Mouse (Mus musculus) common myeloid progenitor, adult 5-6 weeks (primary cell): ENCODE data around the gene Tctex1d1. TPM values are rescaled to one million over a fixed set of nuclear protein-coding genes. Genes with fewer than 3 reads are reported as not detected.

Experiments
- ATAC-seq: replicated peaks from 2 replicates; pipeline ENCODE4 v1.8.0; 2016; ENCODE audit warnings: low read depth, mild to moderate bottlenecking, moderate TSS enrichment, inconsistent platforms; ENCODE audit not compliant: poor library complexity, severe bottlenecking
- total RNA-seq: library from RNA; stranded (forward); fragments of 200-1000, 187-1606 nt; gene quantifications from 2 replicates; pipeline ENCODE4 v1.2.3, GENCODE M21; 2017

The Tctex1d1 gene
- total RNA-seq: 1.6 and 2.1 TPM in 2 replicates

DNA sequence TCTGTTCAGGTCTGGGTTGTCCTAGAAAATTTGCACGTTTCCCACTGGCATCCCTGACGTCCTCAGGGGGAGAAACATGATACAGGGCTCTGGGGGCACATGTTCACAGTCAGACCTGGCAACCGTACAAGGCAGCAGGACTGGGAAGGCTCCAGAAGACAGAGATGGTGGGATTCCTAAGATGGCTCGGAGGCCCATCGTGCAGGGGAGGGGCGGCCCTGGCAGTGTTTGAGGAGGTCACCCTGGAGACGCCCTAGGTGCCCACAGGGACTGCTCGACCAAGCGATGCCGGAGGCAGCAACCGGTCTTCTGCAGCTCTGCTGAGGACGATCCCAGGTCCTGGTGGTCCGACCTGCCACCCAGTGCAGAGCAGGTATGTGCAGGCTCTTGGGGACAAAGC, at the start of gene Tctex1d1:
Tctex1d1 (plus strand) TSS at position 167 of the 400 bp plus-strand sequence.
- ATAC-seq: peak; percentile 52

DNA sequence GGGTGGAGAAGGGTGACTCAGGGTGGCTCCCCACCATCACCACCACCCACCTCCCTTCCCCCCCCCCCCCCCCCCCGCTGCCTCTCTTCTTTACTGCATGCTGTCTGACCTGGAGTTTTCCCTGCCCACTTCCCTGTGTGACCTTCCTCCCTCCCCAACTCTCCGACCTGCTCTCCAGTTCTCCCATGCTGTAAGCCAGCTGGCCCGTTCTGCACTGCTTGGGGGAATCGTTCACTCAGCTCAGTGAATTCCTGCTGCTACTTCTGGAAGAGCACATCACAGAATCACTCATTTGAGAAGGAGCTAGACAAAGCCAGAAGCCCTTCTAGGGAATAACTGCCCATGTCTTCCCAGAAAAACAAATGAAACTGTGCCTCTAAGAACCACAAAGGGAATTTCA, 48.9 kb upstream of the Tctex1d1 start:
- ATAC-seq: no peak

DNA sequence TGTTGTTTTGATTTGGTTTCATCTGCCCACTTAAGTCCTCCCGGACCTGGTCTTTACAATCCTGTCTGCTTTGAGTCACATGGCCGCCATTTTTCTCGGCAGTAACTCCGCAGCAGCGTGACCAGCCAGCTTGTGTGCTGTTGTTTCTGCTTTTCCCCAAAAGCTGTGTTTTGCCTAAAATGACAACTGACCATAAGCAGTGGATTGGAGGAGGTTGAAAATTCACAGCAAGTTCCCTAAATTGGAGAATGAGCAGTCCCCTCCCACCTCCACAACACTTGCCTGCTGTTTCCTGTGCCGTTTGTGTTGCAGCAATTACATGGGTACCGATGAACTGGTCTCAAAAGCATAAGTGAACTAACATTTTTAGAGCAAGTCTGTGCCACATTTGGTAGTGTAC, 47.7 kb upstream of the Tctex1d1 start:
- ATAC-seq: peak; percentile 96

DNA sequence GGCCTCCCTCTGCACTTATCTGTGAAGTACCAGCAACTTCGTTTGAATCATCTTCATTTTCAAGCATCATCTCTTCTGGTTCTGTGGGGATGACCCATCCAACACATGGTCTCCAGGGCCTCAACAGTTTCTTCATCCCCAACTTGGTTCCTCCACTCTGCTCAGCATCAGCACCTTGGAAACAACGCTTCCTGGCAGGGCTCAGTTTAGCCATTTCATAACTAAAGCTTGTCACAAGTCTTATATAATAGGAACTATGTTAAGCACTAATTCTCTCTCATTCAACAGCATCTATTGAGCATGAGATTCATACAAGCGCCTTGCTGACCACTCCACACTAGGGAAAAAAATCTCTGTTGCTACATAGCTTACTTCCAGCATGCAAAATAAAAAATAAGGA, 38.1 kb upstream of the Tctex1d1 start:
- no peak for ATAC-seq

DNA sequence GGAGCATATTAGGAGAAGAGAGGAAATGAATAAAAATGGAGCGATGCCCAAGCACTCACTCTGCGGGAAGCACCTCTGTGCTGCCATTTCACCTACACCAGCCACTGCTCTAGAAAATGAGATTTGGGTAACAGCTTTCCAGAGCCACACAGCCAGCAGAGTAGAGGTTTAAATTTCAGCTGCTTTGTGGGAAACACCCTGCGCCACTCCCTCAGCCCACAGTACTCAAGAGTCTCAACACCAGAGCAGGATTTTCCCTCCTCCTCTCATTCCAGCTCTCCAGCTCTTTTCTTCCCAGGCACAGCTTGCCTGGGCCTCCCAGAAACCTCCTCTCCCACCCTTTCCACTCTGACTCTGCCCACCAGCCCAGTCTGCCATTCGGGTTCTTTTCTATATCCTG, 37.7 kb upstream of the Tctex1d1 start:
- ATAC-seq: no peak

DNA sequence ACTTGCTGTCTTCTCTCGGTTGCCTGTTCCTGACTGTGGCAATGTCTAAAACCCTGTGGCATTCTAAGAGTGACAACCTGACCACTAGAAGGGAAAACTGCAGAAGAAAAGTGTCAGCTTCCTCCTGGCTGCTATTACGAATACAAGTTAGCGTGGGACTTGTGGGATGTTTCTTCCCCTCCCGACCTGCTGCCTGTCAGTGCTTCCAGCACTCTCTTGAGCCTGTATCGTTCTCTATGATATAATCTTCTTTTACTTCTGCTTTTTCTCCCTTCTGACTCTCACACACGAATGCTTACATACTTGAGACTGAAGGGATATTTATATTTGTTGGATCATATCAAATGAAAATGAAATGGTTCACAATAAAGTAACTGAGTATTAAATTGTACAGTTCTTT, 34.1 kb upstream of the Tctex1d1 start:
- ATAC-seq: peak; percentile 98

DNA sequence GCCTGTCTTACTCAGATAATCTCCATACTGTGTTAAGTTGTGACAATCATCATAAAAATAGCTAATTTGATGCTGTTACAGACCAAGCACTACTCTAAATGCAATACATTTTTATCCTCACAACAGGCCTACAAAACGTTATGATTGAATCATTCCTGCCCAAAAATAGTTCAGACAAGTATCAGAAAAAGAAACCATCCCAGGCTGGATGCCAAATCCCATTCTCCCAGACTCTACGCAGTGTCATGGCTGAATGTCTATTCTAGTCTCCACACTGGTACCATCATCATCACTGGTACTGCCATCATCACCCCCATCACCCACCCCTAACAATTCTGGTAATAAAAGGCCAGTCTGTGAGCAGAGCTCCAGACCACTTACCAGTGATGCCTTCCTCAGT, 25.9 kb upstream of the Tctex1d1 start:
- ATAC-seq: no peak

DNA sequence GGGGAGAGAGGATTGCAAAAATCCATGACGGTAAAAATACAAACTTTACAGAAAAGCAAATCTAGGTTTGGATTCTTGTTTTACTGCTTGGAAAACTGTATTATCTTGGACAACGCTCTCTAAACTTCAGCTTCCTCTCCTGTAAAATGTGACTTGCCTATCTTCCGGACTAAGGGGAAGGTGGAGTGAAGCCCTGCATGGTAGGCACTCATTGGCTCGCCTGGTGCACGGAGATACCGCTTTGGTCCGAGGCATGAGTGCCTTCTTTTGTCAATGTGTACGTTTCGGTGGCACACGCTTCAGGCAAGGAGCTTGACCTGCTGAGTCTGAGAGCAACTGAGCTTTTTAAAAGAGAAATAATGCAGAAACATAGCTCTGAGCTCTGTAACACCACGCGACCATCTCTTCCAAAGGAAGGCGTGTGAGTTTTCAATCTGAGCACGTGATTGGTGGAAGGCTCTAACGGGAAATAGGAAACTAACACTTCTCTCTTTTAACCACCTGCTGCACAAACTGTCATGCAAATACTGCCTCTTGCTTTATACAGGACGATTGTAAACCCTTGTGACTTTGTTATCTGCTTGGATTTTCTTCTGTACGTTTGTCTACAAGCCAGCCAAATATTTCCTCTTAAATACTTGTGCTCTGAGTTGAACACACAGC, 23.0 kb upstream of the Tctex1d1 start:
- peak; percentile 86 for ATAC-seq

DNA sequence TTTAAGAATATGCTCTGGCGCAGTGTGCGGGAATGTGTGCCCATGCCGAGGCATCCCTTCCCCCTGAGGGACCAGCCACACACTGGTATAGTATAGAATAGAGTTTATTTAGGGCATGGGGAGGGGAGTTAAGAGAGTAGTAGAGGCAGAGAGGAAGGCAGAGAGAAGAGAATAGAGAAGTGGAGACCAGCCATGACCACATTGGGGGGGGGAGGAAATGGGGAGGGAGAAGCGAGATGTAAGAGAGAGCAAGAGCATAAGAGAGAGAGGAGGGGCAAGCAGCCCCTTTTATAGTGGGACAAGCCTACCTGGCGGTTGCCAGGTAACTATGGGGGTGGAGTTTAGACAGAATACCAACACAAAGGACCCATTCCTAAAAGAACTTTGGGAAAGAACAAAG, 19.0 kb upstream of the Tctex1d1 start:
- ATAC-seq: 0 out of 2 replicates have a peak, but pooled peaks have one; percentile 34

DNA sequence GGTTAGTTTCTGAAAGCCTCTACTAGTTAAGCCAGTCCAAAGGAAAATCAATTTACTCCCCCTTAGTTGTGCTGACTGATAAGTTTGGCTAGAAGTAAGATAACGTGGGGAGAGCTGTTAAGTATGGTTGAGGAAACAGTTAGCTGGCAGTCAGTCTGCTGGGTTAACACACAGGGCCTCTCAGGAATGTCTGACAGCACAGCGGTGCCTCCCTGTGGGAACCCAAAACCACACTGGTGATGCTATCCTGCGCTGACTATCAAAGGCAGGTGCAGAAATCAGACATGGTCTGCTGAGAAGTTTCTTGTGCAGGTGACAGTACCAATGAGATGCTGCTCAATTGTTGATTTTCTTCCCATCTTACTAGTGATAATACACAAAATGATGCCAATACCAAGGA, 14.2 kb upstream of the Tctex1d1 start:
- ATAC-seq: peak; percentile 62; the same call in 1 of the 2 replicates

DNA sequence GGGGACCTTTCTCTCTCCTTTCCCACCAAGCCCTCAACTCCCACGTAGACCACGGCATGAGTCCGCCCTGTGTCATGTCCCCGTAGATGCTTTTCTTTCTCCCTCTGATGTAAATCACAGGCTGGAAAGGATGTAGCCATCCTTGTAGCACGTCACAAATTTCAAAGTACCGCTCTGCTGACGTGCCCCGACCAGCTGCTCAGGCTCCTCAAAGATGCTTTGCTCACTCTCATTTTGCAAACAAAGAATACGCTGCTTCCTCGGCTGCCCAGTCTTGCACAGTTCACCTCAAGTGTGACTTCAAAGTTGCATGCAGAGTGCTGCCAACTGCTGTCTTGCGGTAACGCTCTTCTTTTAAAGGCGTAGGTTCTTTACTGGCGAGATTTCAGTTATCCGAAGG, 10.6 kb upstream of the Tctex1d1 start:
- no peak for ATAC-seq

DNA sequence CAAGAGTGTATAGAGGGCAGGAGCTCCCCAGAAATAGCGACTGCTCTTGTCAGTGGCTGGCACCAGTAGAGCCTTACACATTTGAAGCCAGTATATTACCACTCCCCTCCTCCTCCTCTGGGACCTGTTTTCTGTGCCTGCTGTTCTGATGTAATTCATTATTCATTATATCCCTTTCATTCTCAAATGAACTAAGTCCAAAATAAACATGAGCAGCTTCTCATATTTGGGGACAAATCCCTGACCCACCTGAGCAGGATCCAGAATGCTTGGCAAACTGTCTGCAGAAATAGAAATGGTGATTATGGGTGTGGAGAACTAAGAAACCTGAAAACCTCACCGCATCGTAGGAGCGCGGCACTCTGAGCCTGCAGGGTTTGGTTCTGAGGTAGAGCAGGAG, 8.8 kb upstream of the Tctex1d1 start:
- ATAC-seq: no peak

DNA sequence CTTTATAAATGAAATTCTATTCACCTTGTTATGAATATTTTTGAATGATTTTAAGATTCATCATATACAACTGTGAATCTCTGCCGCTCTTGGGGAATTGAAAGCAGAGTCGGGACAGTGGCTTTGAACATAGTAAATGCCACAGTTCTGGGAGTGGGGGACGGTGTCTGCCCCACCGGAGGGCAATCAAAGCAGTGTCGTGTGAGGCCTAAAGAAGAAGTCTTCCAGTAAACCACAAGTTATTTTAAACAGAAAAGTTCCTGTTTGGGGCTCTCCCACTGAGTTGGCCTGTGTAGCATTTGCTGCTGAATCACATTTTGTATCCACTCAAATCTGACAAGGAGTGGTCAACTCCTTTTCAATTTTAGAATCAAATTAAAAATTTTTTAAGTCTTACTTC, 7.2 kb upstream of the Tctex1d1 start:
- ATAC-seq: peak; percentile 69

DNA sequence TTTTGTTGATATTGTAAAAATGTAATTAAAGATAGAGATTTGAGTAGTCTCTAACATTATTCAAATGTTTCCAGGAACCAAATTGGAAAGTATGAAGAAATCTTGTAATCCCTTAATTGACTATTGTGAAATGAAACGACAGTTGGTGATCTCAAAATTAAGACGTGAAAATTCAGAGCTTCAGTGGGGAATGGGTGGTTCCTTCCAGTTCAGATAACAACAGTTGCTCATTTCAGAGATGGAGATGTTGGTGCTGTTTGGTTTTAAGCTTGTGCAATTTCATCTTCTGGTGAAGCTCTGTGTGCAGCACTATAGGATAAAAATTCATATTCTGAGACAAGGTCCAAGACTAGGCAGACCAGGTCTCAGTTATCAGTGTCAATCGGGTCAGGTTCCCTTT, 6.3 kb upstream of the Tctex1d1 start:
- peak; percentile 31; the same call in 1 of the 2 replicates for ATAC-seq

DNA sequence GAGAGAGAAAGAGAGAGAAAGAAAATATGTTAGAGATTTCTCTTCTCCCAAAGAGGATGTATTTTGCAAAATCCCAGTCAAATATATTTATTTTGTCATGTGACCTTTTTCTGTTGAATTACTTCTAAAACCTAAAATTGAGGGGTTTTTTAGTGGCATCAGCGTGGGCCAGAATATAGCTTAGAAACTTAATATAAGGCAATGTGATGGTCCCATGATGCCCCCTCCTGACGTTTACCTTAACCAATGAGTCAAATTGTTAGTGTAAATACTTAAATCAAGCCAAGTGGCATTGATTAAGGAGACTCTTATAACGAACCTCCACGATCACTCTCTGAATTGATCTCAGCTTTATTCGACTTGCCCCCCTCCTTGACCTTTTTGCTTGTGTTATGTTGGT, 4.2 kb upstream of the Tctex1d1 start:
- ATAC-seq: no peak

DNA sequence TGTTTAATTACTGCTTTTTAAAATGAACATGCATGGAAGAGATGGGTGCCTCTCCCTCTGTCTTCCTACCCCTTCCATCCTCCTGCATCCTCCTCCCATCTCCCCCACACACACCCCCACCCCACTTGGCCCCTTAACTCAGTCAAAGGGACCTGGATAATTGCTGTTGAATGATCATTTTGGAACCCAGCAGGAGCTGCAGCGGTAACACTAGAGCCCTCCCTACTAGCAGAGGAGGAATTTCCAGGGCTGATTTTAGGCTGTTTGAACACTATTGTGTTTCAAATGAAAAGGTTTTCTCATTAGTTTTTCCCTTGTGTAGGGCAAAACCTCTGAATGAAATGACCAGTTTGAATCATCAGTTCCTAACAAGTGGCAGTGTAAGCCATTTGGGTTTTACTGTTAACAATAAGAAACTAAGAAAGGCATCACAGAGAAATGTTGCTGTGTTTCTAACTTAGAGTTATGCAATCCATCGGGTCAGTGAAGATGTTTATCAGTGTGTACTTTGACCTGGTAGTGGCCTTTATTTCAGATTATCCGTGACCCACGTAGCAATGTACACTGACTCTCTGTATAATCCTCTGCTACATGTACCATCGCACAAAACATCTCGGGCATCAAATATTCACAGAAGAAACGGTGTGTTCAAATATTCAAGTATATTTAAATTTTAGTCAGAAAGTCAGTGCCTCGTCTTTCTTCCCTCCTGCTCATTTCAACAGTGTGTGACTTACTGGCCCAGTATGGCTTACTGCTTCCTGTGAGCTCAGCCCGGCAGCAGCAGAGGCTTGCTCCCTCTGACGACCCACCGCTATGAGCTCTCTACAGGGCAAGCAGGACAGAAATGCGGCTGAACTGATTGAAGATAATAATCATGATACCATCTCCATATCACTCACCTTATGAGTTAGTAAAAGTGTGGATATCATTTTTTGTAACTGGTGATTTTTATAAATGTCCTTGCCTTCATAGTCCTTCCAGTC, 1.8 kb upstream of the Tctex1d1 start:
- no peak for ATAC-seq

DNA sequence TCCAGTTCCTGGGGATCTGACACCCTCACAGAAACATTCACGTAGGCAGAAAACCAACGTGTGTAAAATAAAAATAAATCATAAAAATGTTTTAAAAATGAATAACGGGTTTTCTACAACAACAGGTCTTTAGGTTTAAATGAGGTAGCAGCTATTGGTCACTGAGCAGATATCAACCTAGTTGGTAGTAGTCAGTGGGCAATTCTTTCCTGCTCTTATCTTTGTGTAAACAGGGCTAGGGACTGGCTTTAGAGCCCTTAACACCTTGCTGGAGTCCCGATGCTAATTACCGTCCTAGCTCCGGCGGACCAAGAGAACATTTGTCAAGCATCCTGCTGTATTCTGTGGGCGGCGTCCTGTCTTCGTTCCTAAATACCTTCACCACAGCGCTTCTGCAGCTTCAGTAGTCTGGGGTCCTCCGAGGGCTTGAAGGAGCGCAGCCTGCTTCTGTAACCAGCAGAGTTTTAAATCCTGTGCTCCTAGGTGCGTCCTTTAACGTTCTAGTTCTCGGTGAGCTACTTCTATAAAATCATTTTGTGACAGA, 556 bp upstream of the Tctex1d1 start:
- no peak for ATAC-seq

DNA sequence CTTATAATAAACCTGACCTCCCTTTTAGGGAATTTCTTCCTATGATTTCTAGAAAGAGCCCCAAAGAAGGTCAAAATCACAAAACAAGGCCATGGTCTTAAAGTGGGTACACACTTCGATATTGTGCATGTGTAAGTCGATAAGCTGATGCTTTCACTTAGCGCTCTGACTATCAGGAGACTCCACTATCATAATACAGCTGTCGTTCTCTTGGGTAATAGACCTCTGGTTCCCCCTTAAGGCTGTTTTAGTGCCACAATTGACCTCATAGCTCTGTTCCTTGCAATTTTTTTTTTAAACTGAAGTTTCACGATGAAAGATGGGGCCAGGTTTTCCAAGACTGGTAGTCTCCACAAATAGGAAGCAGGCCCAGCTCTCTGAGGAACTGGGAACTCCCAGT, 979 bp downstream of the Tctex1d1 start:
- ATAC-seq: peak; percentile 70

DNA sequence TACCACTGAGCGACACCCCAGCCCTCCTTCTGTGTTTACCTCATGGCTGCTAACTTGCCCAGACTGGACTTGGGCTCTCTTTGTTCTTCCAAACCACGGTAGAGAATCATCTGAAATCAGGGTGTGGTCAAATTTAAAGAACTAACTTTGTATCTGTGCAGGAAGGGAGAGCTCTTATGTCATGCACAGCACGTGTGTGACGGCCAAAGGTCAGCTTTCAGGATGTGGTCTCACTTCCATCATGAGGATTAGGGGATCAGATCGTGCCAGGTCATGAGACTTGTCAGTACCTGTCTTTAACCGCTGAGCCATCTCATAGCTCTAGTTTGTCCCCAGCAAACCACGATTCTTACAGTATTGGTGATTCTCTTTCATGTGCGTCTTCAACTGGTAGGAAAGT, 3.3 kb downstream of the Tctex1d1 start:
- ATAC-seq: no peak

DNA sequence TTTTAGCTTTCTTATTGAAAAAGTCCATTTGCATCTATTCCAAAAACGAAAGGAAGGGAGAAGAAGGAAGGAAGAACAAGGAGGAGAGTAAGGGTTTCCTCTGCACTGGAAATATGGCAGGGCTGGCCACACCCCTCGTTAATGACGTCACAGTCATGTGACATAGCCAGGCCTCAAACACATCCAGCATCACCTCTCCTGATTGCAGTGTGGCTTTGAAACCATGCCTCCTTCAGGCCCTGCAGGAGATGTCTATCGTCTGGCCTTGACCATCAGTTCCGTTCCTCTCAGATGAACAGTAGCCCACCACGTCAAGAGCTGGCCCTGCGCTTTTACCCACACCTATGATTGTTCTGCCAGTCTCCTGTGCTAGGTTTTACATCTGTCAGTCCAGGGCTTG, 7.8 kb downstream of the Tctex1d1 start:
- 0 out of 2 replicates have a peak, but pooled peaks have one; percentile 33 for ATAC-seq

DNA sequence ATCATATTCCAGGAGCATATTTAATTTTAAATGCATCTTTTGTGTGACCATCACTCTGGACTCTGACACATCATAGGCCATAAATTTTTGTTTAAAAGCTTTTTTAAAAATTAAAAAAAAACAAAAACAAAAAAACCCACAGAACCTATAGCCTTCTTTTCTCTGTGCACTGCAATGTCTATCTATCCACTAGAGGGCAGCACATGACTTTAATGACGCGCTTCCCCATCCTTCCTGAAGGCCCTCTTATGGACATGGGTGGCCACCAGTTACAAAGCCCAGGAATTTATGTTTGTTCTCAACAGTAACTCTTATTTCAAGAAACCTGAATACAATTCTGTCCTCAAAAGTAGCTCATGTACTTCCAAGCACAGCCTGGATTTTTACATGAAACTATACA, 8.5 kb downstream of the Tctex1d1 start:
- ATAC-seq: peak; percentile 96
